Mouse (Mus musculus) limb, embryonic 15.5 days (tissue): ENCODE results near the gene Wwox. TPM values are rescaled to one million over a fixed set of nuclear protein-coding genes. Genes with fewer than 3 reads are reported as not detected.

ENCODE experiments used
- ATAC-seq: fragments of 200-750 bp; cut with Nextera tagmentation; 2 replicates; pipeline ENCODE4 v1.8.0; 2017; ENCODE audit warnings: low read depth, moderate TSS enrichment; ENCODE audit not compliant: insufficient number of reproducible peaks, low FRiP score, low TSS enrichment
- H3K27ac ChIP-seq: fragments of 300-500 bp; sonication (generic); 2 replicates; pipeline ENCODE4 v1.5.1; 2015; ENCODE audit warnings: moderate library complexity, mild to moderate bottlenecking, inconsistent platforms
- H3K27me3 ChIP-seq: fragments of 300-500 bp; sonication (generic); 2 replicates; pipeline ENCODE4 v1.6.1; 2015; ENCODE audit warnings: inconsistent platforms
- H3K36me3 ChIP-seq: fragments of 300-500 bp; sonication (generic); 2 replicates; pipeline ENCODE4 v1.6.1; 2015; ENCODE audit warnings: inconsistent platforms
- H3K4me1 ChIP-seq: fragments of 300-500 bp; sonication (generic); 2 replicates; pipeline ENCODE4 v1.6.1; 2015; ENCODE audit warnings: inconsistent platforms
- H3K4me2 ChIP-seq: fragments of 300-500 bp; sonication (generic); 2 replicates; pipeline ENCODE4 v1.6.1; 2015; ENCODE audit warnings: mild to moderate bottlenecking, inconsistent platforms
- H3K4me3 ChIP-seq: fragments of 300-500 bp; sonication (generic); 2 replicates; pipeline ENCODE4 v1.5.1; 2015; ENCODE audit warnings: mild to moderate bottlenecking, inconsistent platforms
- H3K9ac ChIP-seq: fragments of 300-500 bp; sonication (generic); 2 replicates; pipeline ENCODE4 v1.6.1; 2015; ENCODE audit warnings: inconsistent platforms
- H3K9me3 ChIP-seq: fragments of 300-500 bp; sonication (generic); 2 replicates; pipeline ENCODE4 v1.6.1; 2016; ENCODE audit warnings: inconsistent platforms
- WGBS: fragments of 180-500 bp; shearing (Covaris S2); methylation state at CpG from one replicate; pipeline ENCODE4 v1.1.7; 2015; 5-methylcytosine and 5-hydroxymethylcytosine counted together
- polyA plus RNA-seq: library from polyadenylated mRNA; unstranded; fragments of >200 nt; fragmentation: Nextera tagmentation; extraction: Ambion mirVana; gene quantifications from 2 replicates; pipeline ENCODE4 v1.2.1, GENCODE M21; 2015

Gene Wwox
- polyA plus RNA-seq, 1 experiment from 2014 or later, result 10.4 TPM

DNA sequence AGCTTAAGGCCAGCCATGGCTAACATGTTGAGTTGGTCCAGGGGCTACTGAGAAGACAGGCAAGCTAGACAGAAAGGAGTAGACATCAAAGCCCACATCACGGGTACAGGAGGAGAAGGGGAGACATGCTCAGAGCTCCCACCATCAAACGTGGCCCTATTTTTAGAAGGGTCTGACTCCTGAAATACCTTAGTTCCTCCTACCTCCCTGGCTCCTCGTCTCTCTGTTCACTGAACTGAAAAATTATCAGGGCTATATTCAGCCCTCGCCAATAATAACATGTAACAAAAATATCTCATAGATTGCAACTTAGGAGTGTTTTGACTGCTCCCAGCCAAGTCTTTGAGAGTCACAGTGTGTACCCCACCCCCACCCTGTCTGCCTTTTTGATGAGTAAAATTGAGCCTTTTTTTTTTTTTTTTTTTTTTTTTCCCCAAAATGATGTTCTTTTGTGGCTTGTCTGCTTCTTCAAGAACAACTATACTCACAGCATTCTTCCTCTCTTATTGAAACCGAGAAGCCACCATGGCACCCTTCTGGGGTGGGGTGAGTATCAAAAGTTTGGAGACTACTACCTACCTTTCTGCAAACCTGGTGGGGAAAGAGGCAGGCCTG is 535.0 kb downstream of the Wwox start:
- Histone ChIP-seq H3K9ac (no peak overlapping the region), H3K36me3 (no peaks in the 10 kb centered on the region), H3K27me3 (0 out of 2 replicates have a peak, but pooled peaks cover 6% of the 10 kb centered on the region), H3K4me3 (no peak overlapping the region), H3K9me3 (no peaks in the 10 kb centered on the region), H3K4me1 (peaks cover 6% of the 10 kb centered on the region; the same call in 1 of the 2 replicates), H3K4me2 (no peak overlapping the region), H3K27ac (no peak overlapping the region)
- 78% methylated on average over 5 of the region's 5 CpGs for WGBS
- no peak for ATAC-seq

GRCm38 (mm10) chr8:114977746-114978145 is 538.3 kb downstream of the Wwox start:
- no peaks in the 10 kb centered on the region for H3K9me3 ChIP-seq
- H3K9ac ChIP-seq, result no peak overlapping the region
- no peak overlapping the region for H3K4me2 ChIP-seq
- H3K4me3 ChIP-seq, result no peak overlapping the region
- no peaks in the 10 kb centered on the region for H3K36me3 ChIP-seq
- H3K27me3 ChIP-seq, result 0 out of 2 replicates have a peak, but pooled peaks cover 6% of the 10 kb centered on the region
- peaks cover 5% of the 10 kb centered on the region; the same call in 1 of the 2 replicates for H3K4me1 ChIP-seq
- H3K27ac ChIP-seq, result no peak overlapping the region
- no peak for ATAC-seq
- 77% methylated on average over 11 of the region's 11 CpGs for WGBS

DNA sequence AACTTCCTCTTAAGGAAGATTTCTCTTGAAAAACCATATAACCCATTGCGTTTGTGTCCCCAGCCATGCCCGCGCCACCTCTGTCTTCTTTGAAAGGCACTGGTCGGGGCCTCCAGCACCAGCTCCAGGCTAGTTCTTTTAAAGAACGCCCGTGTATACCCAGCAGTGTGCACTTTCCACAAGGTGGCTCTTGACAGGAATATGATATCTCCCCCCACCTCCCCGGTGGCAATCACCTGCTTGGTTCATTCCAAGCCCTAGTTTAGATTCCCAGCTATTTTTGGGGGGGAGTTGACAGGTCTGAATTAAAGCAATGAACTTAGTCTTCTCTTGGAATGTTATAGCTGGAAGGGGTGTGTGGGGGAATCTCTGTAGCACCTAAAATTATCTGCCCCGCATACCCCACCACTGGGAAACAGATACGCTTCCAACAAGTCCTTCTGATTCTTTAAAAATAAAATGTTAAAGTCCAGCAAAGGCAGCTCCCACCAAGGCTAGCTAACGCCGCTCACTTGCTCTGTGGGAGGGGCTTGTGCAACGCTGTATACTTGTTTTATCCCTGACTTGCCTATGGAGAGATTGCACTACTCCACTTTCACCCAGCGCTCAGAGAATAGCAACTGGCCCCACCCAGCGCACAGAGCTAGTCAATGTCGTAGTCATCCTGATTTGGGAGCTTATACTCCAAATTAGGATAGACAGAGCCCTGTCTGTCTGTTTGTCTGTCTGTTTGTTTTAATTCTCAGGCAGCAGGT is 538.9 kb downstream of the Wwox start:
- no peak for ATAC-seq
- H3K4me2 ChIP-seq, result no peak overlapping the region

DNA sequence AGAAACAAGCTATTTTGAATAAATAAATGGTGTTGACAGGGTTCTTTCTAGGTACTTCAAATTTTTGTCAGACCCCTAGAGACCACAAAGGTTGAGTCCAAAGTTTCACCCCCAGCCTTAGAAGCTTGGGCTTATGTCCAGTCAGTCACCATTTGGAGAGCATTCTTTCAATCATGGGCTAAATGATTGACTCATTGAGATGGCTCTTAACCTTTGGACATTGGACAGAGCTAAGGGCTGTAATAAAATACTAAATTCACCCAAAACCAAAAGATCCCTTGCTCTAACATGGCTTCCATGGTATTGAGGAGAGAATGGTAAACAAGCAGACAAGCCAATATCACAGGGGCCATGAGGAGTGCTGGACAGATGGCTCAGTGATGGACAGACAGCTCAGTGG is 540.2 kb downstream of the Wwox start:
- ATAC-seq, result no peak
- Histone ChIP-seq H3K27me3 (no peaks in the 10 kb centered on the region; the same call in 1 of the 2 replicates), H3K9me3 (no peaks in the 10 kb centered on the region), H3K9ac (no peak overlapping the region), H3K27ac (no peak overlapping the region), H3K4me3 (no peak overlapping the region), H3K4me2 (no peak overlapping the region), H3K4me1 (0 out of 2 replicates have a peak, but pooled peaks cover 3% of the 10 kb centered on the region), H3K36me3 (no peaks in the 10 kb centered on the region)

More for the DNA sequence above, 538.9 kb downstream of the Wwox start:
- Histone ChIP-seq H3K4me1 (no peaks in the 10 kb centered on the region), H3K27me3 (peaks cover 6% of the 10 kb centered on the region; the same call in 1 of the 2 replicates), H3K9ac (no peak overlapping the region), H3K4me3 (no peak overlapping the region), H3K27ac (no peak overlapping the region; the same call in 1 of the 2 replicates), H3K36me3 (no peaks in the 10 kb centered on the region), H3K9me3 (no peaks in the 10 kb centered on the region)
- WGBS, result 72% methylated on average over 15 of the region's 15 CpGs

DNA sequence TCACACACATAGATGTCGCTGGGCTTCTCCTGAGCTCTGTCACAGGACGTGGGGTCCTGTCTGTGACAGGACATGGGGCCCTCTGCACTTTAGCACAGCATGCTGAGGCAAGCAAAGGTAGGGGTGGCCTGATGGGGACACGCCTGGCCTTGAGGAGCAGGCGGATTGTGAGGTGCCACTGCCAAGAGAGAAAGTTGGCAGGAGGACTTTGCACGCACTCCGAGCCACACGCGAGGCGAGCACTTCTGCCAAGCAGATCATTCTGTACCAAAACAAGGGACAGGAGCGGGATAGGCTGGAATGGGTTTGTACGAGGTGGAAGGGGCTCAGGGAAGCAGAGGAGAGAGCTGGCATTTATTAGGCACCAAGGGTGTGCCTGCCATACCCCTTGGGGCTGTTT is 543.3 kb downstream of the Wwox start:
- Histone ChIP-seq H3K27ac (no peak overlapping the region), H3K4me2 (no peak overlapping the region), H3K9me3 (no peaks in the 10 kb centered on the region), H3K27me3 (no peaks in the 10 kb centered on the region; the same call in 1 of the 2 replicates), H3K4me1 (0 out of 2 replicates have a peak, but pooled peaks cover 3% of the 10 kb centered on the region), H3K4me3 (no peak overlapping the region), H3K9ac (no peak overlapping the region), H3K36me3 (no peaks in the 10 kb centered on the region)
- no peak for ATAC-seq
- WGBS, result 77% methylated on average over 11 of the region's 11 CpGs

GRCm38 (mm10) chr8:114984500-114984899 is 545.0 kb downstream of the Wwox start:
- Histone ChIP-seq H3K4me2 (no peak overlapping the region), H3K4me3 (no peak overlapping the region), H3K27ac (no peak overlapping the region), H3K9me3 (no peaks in the 10 kb centered on the region), H3K27me3 (no peaks in the 10 kb centered on the region; the same call in 1 of the 2 replicates), H3K9ac (no peak overlapping the region), H3K4me1 (0 out of 2 replicates have a peak, but pooled peaks cover 3% of the 10 kb centered on the region), H3K36me3 (no peaks in the 10 kb centered on the region)
- no peak for ATAC-seq
- 68% methylated on average over 8 of the region's 8 CpGs for WGBS

DNA sequence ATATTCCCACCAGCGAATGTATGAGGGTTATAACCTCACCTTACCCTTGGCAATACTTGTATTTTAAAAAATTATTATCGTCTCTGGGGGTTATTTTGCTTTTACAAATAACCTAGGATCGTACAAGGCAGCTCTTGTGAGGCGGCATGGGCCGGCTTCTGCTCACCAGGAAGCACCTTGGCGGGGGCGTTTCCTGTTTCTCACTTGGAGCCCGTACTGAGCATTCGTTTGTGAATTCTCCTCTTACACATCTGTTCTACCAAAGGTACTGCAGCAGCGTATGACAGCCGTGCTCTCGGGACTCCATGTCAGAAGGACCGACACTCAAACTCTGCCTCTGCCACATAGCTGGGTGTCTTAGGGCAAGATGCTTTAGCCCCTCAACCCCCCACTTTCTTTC is 546.5 kb downstream of the Wwox start:
- 0 out of 2 replicates have a peak, but pooled peaks cover 3% of the 10 kb centered on the region for H3K4me1 ChIP-seq
- no peak overlapping the region for H3K4me3 ChIP-seq
- no peak overlapping the region for H3K4me2 ChIP-seq
- H3K9me3 ChIP-seq, result no peaks in the 10 kb centered on the region
- no peak overlapping the region for H3K27ac ChIP-seq
- ATAC-seq, result no peak
- WGBS, result 65% methylated on average over 13 of the region's 13 CpGs
- no peaks in the 10 kb centered on the region; the same call in 1 of the 2 replicates for H3K27me3 ChIP-seq
- no peaks in the 10 kb centered on the region for H3K36me3 ChIP-seq
- no peak overlapping the region for H3K9ac ChIP-seq

DNA sequence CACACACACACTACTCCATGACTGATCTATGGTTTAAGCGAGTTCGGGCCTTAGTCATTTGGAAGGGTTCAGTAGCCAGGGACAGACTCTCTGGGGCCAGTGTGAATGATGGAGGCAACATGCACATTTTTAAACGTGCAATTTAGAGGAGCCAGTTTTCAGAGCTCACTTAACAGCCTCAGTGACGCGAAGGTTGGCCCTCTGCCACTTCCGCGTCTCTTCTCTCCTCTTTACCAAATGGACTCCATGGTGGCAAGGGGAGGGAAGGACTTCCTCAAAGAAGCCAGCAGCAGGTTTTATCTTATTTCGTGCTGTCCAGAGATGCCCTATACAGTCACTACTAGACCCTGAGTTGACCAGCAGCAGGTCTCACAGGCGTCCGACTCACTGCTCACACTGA is 547.5 kb downstream of the Wwox start:
- no peak overlapping the region for H3K4me3 ChIP-seq
- H3K9me3 ChIP-seq, result no peaks in the 10 kb centered on the region
- no peak overlapping the region for H3K27ac ChIP-seq
- 0 out of 2 replicates have a peak, but pooled peaks cover 3% of the 10 kb centered on the region for H3K4me1 ChIP-seq
- no peaks in the 10 kb centered on the region for H3K36me3 ChIP-seq
- WGBS, result 72% methylated on average over 10 of the region's 10 CpGs
- H3K4me2 ChIP-seq, result no peak overlapping the region
- no peak overlapping the region for H3K9ac ChIP-seq
- no peaks in the 10 kb centered on the region; the same call in 1 of the 2 replicates for H3K27me3 ChIP-seq
- no peak for ATAC-seq

DNA sequence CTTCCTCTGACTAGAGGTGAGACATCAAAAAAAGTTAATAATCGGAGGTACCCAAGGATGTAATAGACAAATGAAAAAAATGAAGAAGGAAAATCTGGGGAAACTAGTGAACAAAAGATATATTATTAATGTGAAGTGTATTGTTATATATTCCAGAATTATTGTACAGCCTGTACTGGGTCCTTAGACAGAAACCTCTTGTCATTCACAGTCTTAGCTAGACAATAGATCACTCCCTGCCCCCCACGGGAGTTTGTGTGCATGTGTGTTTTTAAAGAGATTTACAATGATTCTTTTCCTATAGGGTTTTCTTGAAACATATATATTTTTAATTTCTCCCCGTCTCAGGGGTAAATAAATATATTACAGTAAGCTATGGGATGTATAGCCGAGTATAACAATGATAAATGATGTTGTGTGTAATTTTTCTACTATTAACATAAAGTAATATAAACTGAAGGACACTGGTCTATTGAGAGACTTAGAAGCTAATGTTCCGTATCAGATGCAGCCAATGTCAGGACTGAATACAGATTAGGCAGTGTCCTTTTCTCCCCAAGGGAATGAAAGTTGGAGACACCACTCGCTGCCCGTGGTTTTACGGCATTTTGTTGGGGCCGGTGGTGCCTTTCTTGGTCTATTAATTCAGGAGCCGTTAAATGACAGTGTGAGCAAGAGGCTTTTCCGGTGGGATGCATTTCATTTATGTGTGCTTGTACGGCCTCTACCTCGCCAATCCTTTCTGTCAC is 551.6 kb downstream of the Wwox start:
- Histone ChIP-seq H3K27me3 (no peaks in the 10 kb centered on the region), H3K4me1 (no peaks in the 10 kb centered on the region), H3K27ac (no peak overlapping the region), H3K9ac (no peak overlapping the region), H3K4me2 (no peak overlapping the region), H3K36me3 (no peaks in the 10 kb centered on the region), H3K9me3 (no peaks in the 10 kb centered on the region), H3K4me3 (no peak overlapping the region)
- 47% methylated on average over 13 of the region's 13 CpGs for WGBS
- no peak for ATAC-seq

GRCm38 (mm10) chr8:115000736-115001135 is 561.3 kb downstream of the Wwox start:
- no peak for ATAC-seq
- Histone ChIP-seq H3K4me3 (no peak overlapping the region), H3K9me3 (no peaks in the 10 kb centered on the region), H3K4me2 (no peak overlapping the region), H3K9ac (no peak overlapping the region), H3K4me1 (no peaks in the 10 kb centered on the region), H3K27me3 (no peaks in the 10 kb centered on the region), H3K36me3 (no peaks in the 10 kb centered on the region), H3K27ac (no peak overlapping the region)
- WGBS, result 73% methylated on average over 11 of the region's 11 CpGs

DNA sequence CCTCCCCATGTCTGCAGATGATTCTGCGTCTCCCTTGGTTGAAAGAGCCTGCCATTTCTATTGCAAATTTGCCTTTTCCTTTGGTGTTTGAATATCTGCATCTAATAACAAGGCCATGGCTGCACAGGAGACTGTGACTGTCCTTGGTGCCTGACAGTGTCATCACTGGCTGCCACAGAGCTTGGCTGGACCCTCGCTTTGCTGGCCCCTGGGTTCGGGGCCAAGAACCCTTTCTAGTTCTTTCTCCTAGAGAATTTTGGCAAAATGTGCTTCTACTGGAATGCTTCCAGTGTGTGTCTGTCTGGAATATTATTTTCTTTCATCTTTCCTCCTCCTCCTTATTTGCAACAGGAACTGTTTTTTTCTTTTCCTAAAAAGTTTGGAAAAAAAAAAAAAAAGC is 565.6 kb downstream of the Wwox start:
- no peak overlapping the region for H3K9ac ChIP-seq
- no peak overlapping the region for H3K4me2 ChIP-seq
- H3K9me3 ChIP-seq, result no peaks in the 10 kb centered on the region
- H3K27ac ChIP-seq, result no peak overlapping the region
- no peaks in the 10 kb centered on the region for H3K36me3 ChIP-seq
- H3K4me3 ChIP-seq, result no peak overlapping the region
- 75% methylated on average over 3 of the region's 3 CpGs for WGBS
- no peak for ATAC-seq
- peaks cover 27% of the 10 kb centered on the region for H3K4me1 ChIP-seq
- no peaks in the 10 kb centered on the region for H3K27me3 ChIP-seq

GRCm38 (mm10) chr8:115006561-115006960 is 567.1 kb downstream of the Wwox start:
- ATAC-seq, result no peak
- Histone ChIP-seq H3K27me3 (no peaks in the 10 kb centered on the region), H3K27ac (no peak overlapping the region), H3K9ac (no peak overlapping the region), H3K4me2 (no peak overlapping the region), H3K4me1 (peaks cover 34% of the 10 kb centered on the region), H3K36me3 (no peaks in the 10 kb centered on the region), H3K9me3 (no peaks in the 10 kb centered on the region), H3K4me3 (no peak overlapping the region)
- WGBS, result 67% methylated on average over 8 of the region's 8 CpGs
